Mouse (Mus musculus) frontal cortex, postnatal 10 days (tissue): Measurements from ENCODE around the gene Cry1.

Experiments
- DNase-seq, 2 experiments: peaks; one replicate each; pipeline ENCODE4 v3.0.0; 2022; ENCODE audit warnings: low spot score in 2 of 2, mixed read lengths in 1 of 2

Gene Cry1

GRCm38 (mm10) chr10:85161745-85162351 lies 23.0 kb downstream of the Cry1 start:
- no peak for DNase-seq

GRCm38 (mm10) chr10:85159989-85160619 lies 24.8 kb downstream of the Cry1 start:
- DNase-seq, result no peak

GRCm38 (mm10) chr10:85157451-85157850 lies 27.4 kb downstream of the Cry1 start:
- no peak for DNase-seq

GRCm38 (mm10) chr10:85154195-85154594 lies 30.7 kb downstream of the Cry1 start:
- peak in 1 of 2 experiments; percentile 54 for DNase-seq

GRCm38 (mm10) chr10:85149226-85149625 lies 35.6 kb downstream of the Cry1 start:
- DNase-seq, result no peak

GRCm38 (mm10) chr10:85146282-85146681 lies 38.6 kb downstream of the Cry1 start:
- no peak for DNase-seq

DNA sequence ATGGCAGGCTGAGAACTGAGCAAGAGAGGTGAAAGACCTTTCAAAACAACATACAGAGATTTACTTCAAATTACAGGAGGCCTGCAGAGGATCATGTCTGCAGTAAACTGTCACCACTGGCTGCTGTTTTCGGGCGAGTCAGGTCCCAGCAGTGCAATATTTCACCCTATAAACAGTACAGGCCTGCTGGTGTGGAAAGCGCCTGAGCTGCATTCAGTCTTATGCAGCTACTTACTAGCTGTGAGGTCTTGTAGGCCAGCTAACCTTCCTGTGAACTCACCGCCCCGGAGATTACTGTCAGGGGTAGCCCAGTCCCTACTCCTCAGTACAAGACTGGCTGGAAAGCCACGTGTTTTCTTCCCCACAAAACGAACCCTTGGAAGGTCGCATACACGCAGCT lies 43.4 kb downstream of the Cry1 start:
- DNase-seq, result no peak

GRCm38 (mm10) chr10:85136573-85136972 lies 48.3 kb downstream of the Cry1 start:
- DNase-seq, result no peak

GRCm38 (mm10) chr10:85128453-85128852 lies 56.4 kb downstream of the Cry1 start:
- DNase-seq, result no peak

GRCm38 (mm10) chr10:85127395-85128287 lies 57.2 kb downstream of the Cry1 start, which contains the start of gene Mterf2:
Gene Mterf2, minus strand, starts transcription at chr10:85128027.
- peak; percentile 90 to 94 for DNase-seq

- DNase-seq, result no peak
Measured at GRCm38 (mm10) chr10:85125184-85125583, 59.7 kb downstream of the Cry1 start.

- DNase-seq, result no peak
Measured at GRCm38 (mm10) chr10:85114409-85114808, 70.5 kb downstream of the Cry1 start.

GRCm38 (mm10) chr10:85103085-85103885 lies 81.6 kb downstream of the Cry1 start:
- DNase-seq, result peak; percentile 25 to 29

GRCm38 (mm10) chr10:85102247-85103084 lies 82.4 kb downstream of the Cry1 start, which contains the start of the genes Fhl4 and Tmem263:
Gene Fhl4, minus strand, starts transcription at chr10:85102495.
Gene Tmem263, plus strand, starts transcription at chr10:85102627.
- peak; percentile 62 to 86 for DNase-seq

DNA sequence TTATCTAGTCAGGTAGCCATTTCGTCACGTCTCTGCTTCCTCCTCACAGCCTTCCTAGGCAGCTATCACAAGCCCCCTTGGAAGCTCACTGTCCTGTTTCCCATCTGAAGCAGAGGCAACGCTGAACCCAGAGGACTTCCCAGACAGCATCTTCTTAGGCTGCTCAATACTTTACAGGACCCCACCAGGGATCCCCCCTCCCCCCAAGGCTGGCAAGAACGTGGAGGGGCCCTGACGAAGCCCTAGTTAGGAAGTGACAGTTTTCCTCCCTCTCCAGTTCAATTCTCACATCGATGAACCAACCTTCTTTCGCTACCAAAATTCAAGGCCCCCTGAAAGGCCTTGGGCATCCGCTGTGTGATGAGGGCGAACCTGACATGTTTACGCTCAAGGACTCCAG lies 83.0 kb downstream of the Cry1 start:
- DNase-seq, result peak; percentile 31
